Mouse (Mus musculus) intestine, embryonic 14.5 days (tissue): ENCODE results near the gene Parva. TPM values are rescaled to one million over a fixed set of nuclear protein-coding genes. Genes with fewer than 3 reads are reported as not detected.

Source experiments
- ATAC-seq: fragments of 200-750 bp; cut with Nextera tagmentation; replicated peaks from 2 replicates; pipeline ENCODE4 v1.8.0; 2017; ENCODE audit warnings: low read depth, moderate number of reproducible peaks, moderate TSS enrichment, moderate library complexity; ENCODE audit not compliant: low FRiP score, low TSS enrichment
- DNase-seq: peaks from one replicate; pipeline ENCODE4 v3.0.0-alpha.2; 2018; ENCODE audit warnings: low spot score
- H3K27ac ChIP-seq: fragments of 300-500 bp; sonication (generic); 2 replicates; pipeline ENCODE4 v1.5.1; 2014; ENCODE audit warnings: low read depth, mild to moderate bottlenecking, control low read depth
- H3K27me3 ChIP-seq: fragments of 300-500 bp; sonication (generic); replicated peaks from 2 replicates; pipeline ENCODE4 v1.6.1; 2014; ENCODE audit warnings: low read length, control low read depth; ENCODE audit not compliant: control insufficient read depth, insufficient read depth
- H3K36me3 ChIP-seq: fragments of 300-500 bp; sonication (generic); 2 replicates; pipeline ENCODE4 v1.6.1; 2014; ENCODE audit warnings: low read length, control low read depth; ENCODE audit not compliant: control insufficient read depth, insufficient read depth
- H3K4me1 ChIP-seq: fragments of 300-500 bp; sonication (generic); replicated peaks from 2 replicates; pipeline ENCODE4 v1.6.1; 2014; ENCODE audit warnings: low read length, control low read depth, mixed read lengths; ENCODE audit not compliant: control insufficient read depth, insufficient read depth
- H3K4me2 ChIP-seq: fragments of 300-500 bp; sonication (generic); 2 replicates; pipeline ENCODE4 v1.6.1; 2014; ENCODE audit warnings: low read length
- H3K4me3 ChIP-seq: fragments of 300-500 bp; sonication (generic); 2 replicates; pipeline ENCODE4 v1.5.1; 2014; ENCODE audit warnings: low read depth, low read length, control low read depth, mixed read lengths
- H3K9ac ChIP-seq: fragments of 300-500 bp; sonication (generic); 2 replicates; pipeline ENCODE4 v1.6.1; 2014; ENCODE audit warnings: mild to moderate bottlenecking, low read length
- H3K9me3 ChIP-seq: fragments of 300-500 bp; sonication (generic); 2 replicates; pipeline ENCODE4 v1.6.1; 2016; ENCODE audit warnings: low read length, control low read depth; ENCODE audit not compliant: control insufficient read depth
- WGBS: fragments of 180-500 bp; shearing (Covaris S2); extraction: QIAGEN DNeasy Blood & Tissue Kit; methylation state at CpG from one replicate; pipeline ENCODE4 v1.1.7; 2014; 5-methylcytosine and 5-hydroxymethylcytosine counted together
- polyA plus RNA-seq: library from polyadenylated mRNA; unstranded; fragments of >200 nt; fragmentation: Nextera tagmentation; extraction: Ambion mirVana; gene quantifications from 2 replicates; pipeline ENCODE4 v1.2.1, GENCODE M21; 2014

Parva gene
- polyA plus RNA-seq, 1 experiment from 2014 or later = 102 TPM

GRCm38 (mm10) chr7:112561504-112561903 is 134.2 kb downstream of the Parva start:
- H3K36me3 ChIP-seq = peaks cover 51% of the 10 kb centered on the region
- H3K9ac ChIP-seq = no peak overlapping the region
- H3K9me3 ChIP-seq = no peaks in the 10 kb centered on the region
- whole genome bisulfite sequencing = 78% methylated on average over 3 of the region's 3 CpGs
- no peak overlapping the region for H3K27ac ChIP-seq
- DNase-seq = no peak
- no peak overlapping the region for H3K4me2 ChIP-seq
- H3K27me3 ChIP-seq = no peaks in the 10 kb centered on the region
- H3K4me3 ChIP-seq = no peak overlapping the region
- no peak for ATAC-seq
- no peaks in the 10 kb centered on the region; the same call in 1 of the 2 replicates for H3K4me1 ChIP-seq

GRCm38 (mm10) chr7:112567004-112567403 is 139.7 kb downstream of the Parva start:
- Histone ChIP-seq H3K9me3 (no peaks in the 10 kb centered on the region), H3K27ac (no peak overlapping the region), H3K4me1 (no peaks in the 10 kb centered on the region), H3K9ac (no peak overlapping the region), H3K4me3 (no peak overlapping the region), H3K27me3 (no peaks in the 10 kb centered on the region), H3K4me2 (no peak overlapping the region), H3K36me3 (peaks cover 57% of the 10 kb centered on the region)
- no peak for DNase-seq
- ATAC-seq = no peak
- WGBS = 97% methylated on average over 4 of the region's 4 CpGs

GRCm38 (mm10) chr7:112568961-112569360 is 141.7 kb downstream of the Parva start:
- Histone ChIP-seq H3K4me1 (no peaks in the 10 kb centered on the region), H3K27ac (no peak overlapping the region)
- 62% methylated on average over 5 of the region's 5 CpGs for WGBS

GRCm38 (mm10) chr7:112581621-112582020 is 154.3 kb downstream of the Parva start:
- H3K9me3 ChIP-seq = peaks cover 7% of the 10 kb centered on the region
- peaks cover 70% of the 10 kb centered on the region for H3K36me3 ChIP-seq
- ATAC-seq (no peak), DNase-seq (no peak)
- no peak overlapping the region for H3K9ac ChIP-seq
- WGBS = 80% methylated on average over 6 of the region's 6 CpGs
- H3K4me2 ChIP-seq = no peak overlapping the region
- H3K4me3 ChIP-seq = no peak overlapping the region
- H3K27ac ChIP-seq = no peak overlapping the region
- no peaks in the 10 kb centered on the region for H3K4me1 ChIP-seq
- H3K27me3 ChIP-seq = no peaks in the 10 kb centered on the region

More at GRCm38 (mm10) chr7:112568961-112569360, 141.7 kb downstream of the Parva start:
- Histone ChIP-seq H3K36me3 (peaks cover 67% of the 10 kb centered on the region), H3K9ac (no peak overlapping the region), H3K27me3 (no peaks in the 10 kb centered on the region), H3K9me3 (no peaks in the 10 kb centered on the region), H3K4me2 (no peak overlapping the region), H3K4me3 (no peak overlapping the region)
- ATAC-seq (no peak), DNase-seq (no peak)

- Histone ChIP-seq H3K9ac (no peak overlapping the region), H3K4me3 (no peak overlapping the region), H3K27me3 (no peaks in the 10 kb centered on the region), H3K4me1 (0 out of 2 replicates have a peak, but pooled peaks cover 3% of the 10 kb centered on the region), H3K9me3 (peaks cover 7% of the 10 kb centered on the region), H3K4me2 (no peak overlapping the region), H3K36me3 (peaks cover 64% of the 10 kb centered on the region), H3K27ac (no peak overlapping the region)
- ATAC-seq (no peak), DNase-seq (no peak)
- WGBS = 86% methylated on average over 6 of the region's 6 CpGs
Measured at GRCm38 (mm10) chr7:112582882-112583405, 155.6 kb downstream of the Parva start.

GRCm38 (mm10) chr7:112587449-112587848 is 160.1 kb downstream of the Parva start:
- H3K4me3 ChIP-seq = no peak overlapping the region
- no peak for DNase-seq
- peak; percentile 45; the same call in 1 of the 2 replicates for ATAC-seq
- H3K27me3 ChIP-seq = no peaks in the 10 kb centered on the region
- no peak overlapping the region for H3K27ac ChIP-seq
- no peak overlapping the region for H3K9ac ChIP-seq
- H3K4me2 ChIP-seq = no peak overlapping the region
- peaks cover 52% of the 10 kb centered on the region for H3K36me3 ChIP-seq
- H3K4me1 ChIP-seq = 0 out of 2 replicates have a peak, but pooled peaks cover 3% of the 10 kb centered on the region
- peaks cover 7% of the 10 kb centered on the region for H3K9me3 ChIP-seq
- 35% methylated on average over 1 of the region's 1 CpGs for WGBS

- Histone ChIP-seq H3K36me3 (peaks cover 36% of the 10 kb centered on the region), H3K9ac (no peak overlapping the region), H3K4me2 (no peak overlapping the region), H3K27ac (no peak overlapping the region), H3K9me3 (peaks cover 7% of the 10 kb centered on the region), H3K4me3 (no peak overlapping the region), H3K4me1 (0 out of 2 replicates have a peak, but pooled peaks cover 3% of the 10 kb centered on the region), H3K27me3 (no peaks in the 10 kb centered on the region)
- DNase-seq = no peak
- WGBS = 79% methylated on average over 6 of the region's 6 CpGs
- no peak for ATAC-seq
Measured at GRCm38 (mm10) chr7:112589530-112589929, 162.2 kb downstream of the Parva start.

GRCm38 (mm10) chr7:112593586-112593985 is 166.3 kb downstream of the Parva start:
- H3K9ac ChIP-seq = no peak overlapping the region
- H3K36me3 ChIP-seq = peaks cover 11% of the 10 kb centered on the region; the same call in 1 of the 2 replicates
- 0 out of 2 replicates have a peak, but pooled peaks cover 6% of the 10 kb centered on the region for H3K4me1 ChIP-seq
- no peaks in the 10 kb centered on the region for H3K27me3 ChIP-seq
- no peak for DNase-seq
- no peak overlapping the region for H3K27ac ChIP-seq
- no peaks in the 10 kb centered on the region for H3K9me3 ChIP-seq
- WGBS = 45% methylated on average over 5 of the region's 5 CpGs
- H3K4me2 ChIP-seq = no peak overlapping the region
- H3K4me3 ChIP-seq = no peak overlapping the region
- no peak; the same call in 1 of the 2 replicates for ATAC-seq
